Mouse (Mus musculus): ENCODE measurements around the gene Pik3ip1.

The Pik3ip1 gene

GRCm38 (mm10) chr11:3336602-3337001, 6.4 kb downstream of the Pik3ip1 start:
- no peak for DNase-seq (ENCODE audit: low read depth, low spot score)

GRCm38 (mm10) chr11:3337173-3337955, 7.2 kb downstream of the Pik3ip1 start:
- DNase-seq (ENCODE audit: low read depth, low spot score) = no peak

GRCm38 (mm10) chr11:3337961-3338360, 7.8 kb downstream of the Pik3ip1 start:
- no peak for DNase-seq (ENCODE audit: low read depth, low spot score)

GRCm38 (mm10) chr11:3341476-3341875, 11.3 kb downstream of the Pik3ip1 start:
- DNase-seq (ENCODE audit: low read depth, low spot score) = no peak

DNA sequence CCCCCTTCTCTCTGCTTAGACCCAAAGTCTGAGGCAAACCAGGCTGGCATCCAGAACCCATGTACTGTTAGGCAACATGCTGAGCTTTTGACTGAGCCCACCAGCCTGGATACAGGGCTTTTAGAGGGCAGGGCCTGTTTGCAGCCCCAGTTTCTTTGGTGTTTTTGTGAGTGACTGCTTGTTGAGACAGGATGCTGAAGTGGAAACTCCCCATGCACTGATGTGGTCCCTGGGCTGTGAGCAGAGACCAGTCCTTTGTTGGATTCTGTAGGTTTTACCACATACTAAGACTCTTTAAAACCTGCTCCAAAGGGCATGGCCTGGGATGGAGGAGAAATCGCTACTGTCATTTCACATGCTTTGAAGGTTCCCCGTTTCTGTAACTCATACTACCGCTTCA, 14.7 kb downstream of the Pik3ip1 start:
- DNase-seq (ENCODE audit: low read depth, low spot score) = no peak

DNA sequence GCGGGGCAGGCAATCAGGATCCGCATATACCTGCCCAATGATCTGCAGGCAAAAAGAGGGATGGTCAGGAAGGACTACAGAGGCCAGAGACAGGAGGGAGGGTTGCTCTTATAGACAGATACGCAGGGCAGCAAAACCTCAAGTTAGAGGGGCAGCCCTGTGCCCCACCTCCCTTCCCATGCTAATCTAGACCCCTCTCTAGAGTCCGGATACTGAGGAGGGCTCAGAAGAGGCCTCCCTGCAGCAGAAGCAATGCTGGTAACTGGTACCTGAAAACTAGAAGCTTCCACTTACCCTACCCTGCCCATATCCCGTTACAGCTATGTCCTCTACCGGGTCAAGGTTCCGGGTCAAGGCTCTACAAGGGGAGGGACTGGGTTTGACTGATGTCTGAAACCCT, 16.1 kb downstream of the Pik3ip1 start:
- DNase-seq (ENCODE audit: low read depth, low spot score) = no peak

DNA sequence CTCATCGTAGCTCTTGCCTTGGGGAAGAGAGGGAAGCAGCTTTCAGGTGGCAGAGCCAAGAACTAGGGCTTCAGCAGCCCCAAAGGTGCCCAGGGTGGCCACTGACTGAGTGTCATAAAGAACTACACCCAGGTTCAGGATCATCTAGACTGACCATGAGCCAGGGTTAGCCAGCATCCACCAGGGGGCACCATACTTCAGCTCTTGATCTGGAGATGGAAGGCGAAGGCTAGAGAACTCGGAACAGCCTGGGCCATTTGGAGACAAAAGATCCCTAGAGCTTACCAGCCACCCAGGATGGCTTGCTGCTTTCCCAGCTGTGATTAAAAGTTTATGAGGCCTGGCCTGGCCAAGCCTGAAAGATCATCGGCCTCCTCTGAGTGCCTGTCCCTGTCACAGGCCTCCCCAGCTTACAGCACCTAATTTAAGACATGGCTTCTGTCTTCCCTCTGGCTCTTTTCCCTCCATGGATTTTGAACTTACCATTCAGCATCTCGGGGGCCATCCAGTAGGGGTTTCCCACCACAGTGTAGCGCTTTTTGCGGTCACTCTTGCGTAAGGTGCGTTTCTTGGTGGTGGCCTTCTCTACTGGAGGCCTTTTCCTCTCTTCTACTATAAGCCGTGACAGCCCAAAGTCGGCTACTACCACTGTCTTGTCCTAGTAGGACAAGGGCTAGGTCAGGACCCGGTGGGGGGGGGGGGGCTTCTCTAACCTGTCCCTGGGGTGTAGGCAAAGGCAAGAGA, 17.1 kb downstream of the Pik3ip1 start:
- peak; percentile 86 for DNase-seq (ENCODE audit: low read depth, low spot score)

DNA sequence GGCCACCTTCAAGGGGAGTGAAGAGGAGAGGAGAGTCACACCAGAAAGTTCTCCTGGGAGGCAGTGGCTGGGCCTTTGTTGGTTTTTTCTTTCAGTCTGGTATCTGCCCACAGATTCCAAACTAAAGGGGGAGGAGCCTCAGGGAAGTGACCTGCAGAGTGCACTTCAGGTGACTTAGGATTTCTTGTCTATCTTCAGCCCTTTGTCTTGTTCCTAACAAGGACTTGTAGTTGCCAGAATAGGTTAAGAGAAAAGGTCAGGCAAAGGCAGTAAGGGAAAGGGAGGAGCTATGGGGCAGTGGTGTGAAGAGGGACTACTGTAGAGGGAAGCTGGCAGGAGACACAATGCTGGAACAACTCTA, 17.6 kb downstream of the Pik3ip1 start:
- no peak for DNase-seq (ENCODE audit: low read depth, low spot score)

- DNase-seq (ENCODE audit: low read depth, low spot score) = peak; percentile 86
These were observed 18.6 kb downstream of the Pik3ip1 start for GRCm38 (mm10) chr11:3348576-3349342.

- DNase-seq (ENCODE audit: low read depth, low spot score) = no peak
These were observed 19.1 kb downstream of the Pik3ip1 start for GRCm38 (mm10) chr11:3349343-3349695.

DNA sequence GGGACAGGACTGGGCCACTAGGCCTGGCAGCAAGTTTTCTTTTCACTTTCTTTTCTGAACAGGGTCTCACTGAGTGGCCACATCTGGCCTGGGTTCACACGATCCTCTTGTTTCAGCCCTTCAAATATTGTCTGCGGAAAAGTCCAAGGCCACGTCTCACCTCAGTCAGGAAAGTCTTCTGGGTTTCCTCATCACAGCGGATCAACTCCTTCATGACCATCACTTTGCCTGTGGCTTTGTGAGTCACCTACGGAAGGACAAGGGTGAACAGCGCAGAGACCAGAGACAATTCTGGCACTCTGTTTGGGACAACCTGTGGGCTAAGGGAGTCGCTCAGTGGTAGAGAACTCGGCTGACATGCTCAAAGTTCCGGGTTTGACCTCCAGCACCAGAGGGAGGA, 21.9 kb downstream of the Pik3ip1 start:
- DNase-seq (ENCODE audit: low read depth, low spot score) = no peak

DNA sequence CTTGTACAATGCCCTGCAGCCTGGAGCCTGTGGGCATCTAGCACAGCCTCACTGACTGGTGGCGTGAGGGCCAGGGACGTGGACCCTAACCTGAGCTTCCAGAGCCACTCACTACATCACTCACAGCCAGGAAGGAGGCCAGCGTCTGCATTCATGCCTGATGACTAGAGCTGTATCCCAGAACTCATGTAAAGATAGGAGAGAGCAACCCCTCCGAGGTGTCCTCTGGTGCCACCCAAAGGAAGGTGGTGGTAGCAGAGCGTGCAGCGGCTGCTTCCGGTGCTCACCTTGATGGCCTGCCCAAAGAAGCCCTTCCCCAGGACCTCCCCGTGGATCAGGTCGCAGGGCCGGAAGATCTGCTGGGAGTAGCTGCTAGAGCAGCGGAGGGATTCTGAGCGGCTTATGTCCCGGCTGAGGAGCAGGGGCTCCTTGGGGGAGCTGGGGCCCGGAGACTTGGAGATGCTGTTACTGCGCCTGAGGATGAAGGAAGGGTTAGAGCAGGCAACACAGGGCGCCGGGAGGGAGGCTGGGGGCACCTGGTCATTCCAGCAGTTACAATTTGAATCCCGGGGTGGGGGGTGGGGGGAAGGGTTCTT, 22.9 kb downstream of the Pik3ip1 start:
- DNase-seq (ENCODE audit: low read depth, low spot score) = peak; percentile 78

DNA sequence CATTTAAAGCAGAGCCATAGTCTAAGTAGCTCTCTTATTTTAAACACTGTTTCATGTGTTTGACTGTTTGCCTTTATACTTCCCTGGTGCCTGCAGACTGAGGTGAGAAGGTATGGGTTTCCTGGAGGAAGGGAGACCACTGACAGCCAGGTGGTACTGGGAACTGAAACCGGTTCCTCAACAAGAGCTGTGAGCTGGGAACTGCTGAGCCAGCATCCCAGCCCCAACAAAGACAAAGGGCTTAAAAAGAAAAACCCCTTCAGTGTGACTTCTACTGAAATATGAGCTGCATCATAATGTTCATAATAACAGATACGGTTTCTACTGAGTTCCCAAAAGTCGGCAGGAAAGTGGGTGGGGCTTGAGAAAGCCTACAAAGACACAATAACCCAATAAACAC, 32.7 kb downstream of the Pik3ip1 start:
- no peak for DNase-seq (ENCODE audit: low read depth, low spot score)

- no peak for DNase-seq (ENCODE audit: low read depth, low spot score)
These were observed 36.2 kb downstream of the Pik3ip1 start for GRCm38 (mm10) chr11:3366411-3366810.

- DNase-seq (ENCODE audit: low read depth, low spot score) = no peak
These were observed 38.8 kb downstream of the Pik3ip1 start for GRCm38 (mm10) chr11:3368983-3369382.

GRCm38 (mm10) chr11:3369449-3369848, 39.2 kb downstream of the Pik3ip1 start:
- no peak for DNase-seq (ENCODE audit: low read depth, low spot score)

DNA sequence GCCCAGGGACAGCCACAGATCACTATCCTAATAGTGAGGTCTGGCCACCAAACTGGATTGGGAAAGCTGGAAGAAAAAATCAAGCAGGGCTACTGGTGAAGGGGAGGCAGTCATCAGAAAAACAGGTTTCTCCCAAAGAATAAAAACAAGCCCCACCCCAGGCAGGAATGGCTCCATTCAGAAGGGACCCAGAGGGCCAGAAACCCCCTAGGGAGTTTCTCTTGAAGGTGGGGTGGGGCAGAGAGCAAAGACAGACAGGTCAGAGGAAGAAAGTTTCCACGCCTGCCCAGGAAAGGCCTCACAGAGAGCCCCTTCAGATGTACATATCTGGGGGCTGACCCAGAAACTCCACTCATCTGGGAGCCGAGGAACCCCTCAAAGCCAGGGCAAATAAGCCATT, 40.0 kb downstream of the Pik3ip1 start:
- no peak for DNase-seq (ENCODE audit: low read depth, low spot score)

- peak; percentile 80 for DNase-seq (ENCODE audit: low read depth, low spot score)
These were observed 40.9 kb downstream of the Pik3ip1 start for GRCm38 (mm10) chr11:3370928-3371598.

- DNase-seq (ENCODE audit: low read depth, low spot score) = no peak
These were observed 41.5 kb downstream of the Pik3ip1 start for GRCm38 (mm10) chr11:3371599-3372295.

- DNase-seq (ENCODE audit: low read depth, low spot score) = no peak
These were observed 43.5 kb downstream of the Pik3ip1 start for GRCm38 (mm10) chr11:3373591-3374292.
